Mouse (Mus musculus) brain, embryonic 14.5 days (tissue): ENCODE measurements around the gene Grip2. TPM values are rescaled to one million over a fixed set of nuclear protein-coding genes. Genes with fewer than 3 reads are reported as not detected.

Source experiments
- DNase-seq: peaks from one replicate; pipeline ENCODE4 v3.0.0-alpha.2; 2011; ENCODE audit warnings: low read depth
- CTCF ChIP-seq: fragments of 200-500 bp; IDR thresholded peaks from 2 replicates; pipeline ENCODE4 v1.5.1; 2012; ENCODE audit warnings: inconsistent platforms, mild to moderate bottlenecking, moderate library complexity, borderline replicate concordance; ENCODE audit not compliant: insufficient read depth, insufficient read length; ENCODE audit errors: extremely low read depth
- POLR2A ChIP-seq: fragments of 200-500 bp; IDR thresholded peaks from 2 replicates; pipeline ENCODE4 v1.6.1; 2012; ENCODE audit warnings: mild to moderate bottlenecking, inconsistent platforms, borderline replicate concordance; ENCODE audit not compliant: poor library complexity, insufficient read depth, insufficient read length, severe bottlenecking; ENCODE audit errors: extremely low read depth
- polyA plus RNA-seq: library from polyadenylated mRNA; depleted of rRNA; stranded (reverse); fragments of >200 nt; gene quantifications from 2 replicates; pipeline ENCODE4 v1.2.3, GENCODE M21; 2012

Grip2 gene
- polyA plus RNA-seq, 1 experiment = 21.0 TPM

GRCm38 (mm10) chr6:91746776-91747175, 80.3 kb downstream of the Grip2 start:
- DNase-seq = no peak
- TF ChIP-seq CTCF (no peak), POLR2A (no peak)

GRCm38 (mm10) chr6:91745947-91746582, 81.0 kb downstream of the Grip2 start:
- no peak for DNase-seq
- TF ChIP-seq CTCF (no peak), POLR2A (no peak)

DNA sequence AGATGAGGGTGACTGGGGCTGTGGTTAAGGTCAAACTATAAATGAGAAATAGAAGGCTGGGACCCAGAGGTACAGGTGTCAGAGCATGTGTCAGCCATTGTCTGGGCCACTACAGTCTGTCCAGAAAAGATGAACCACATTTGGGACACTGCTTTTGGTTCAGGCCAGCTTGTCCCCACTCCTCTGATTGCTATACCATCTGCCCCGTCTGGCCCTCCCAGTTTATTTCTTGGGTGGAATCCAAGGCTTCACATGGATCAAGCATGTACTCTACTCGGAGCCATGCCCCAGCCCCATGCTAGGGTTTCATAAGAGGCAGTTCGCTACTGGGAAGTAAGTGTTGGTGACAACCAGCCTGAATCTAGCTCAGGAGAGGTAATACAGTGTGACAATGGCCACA, 81.8 kb downstream of the Grip2 start:
- no peak for DNase-seq
- TF ChIP-seq POLR2A (no peak), CTCF (no peak)

GRCm38 (mm10) chr6:91743886-91744285, 83.2 kb downstream of the Grip2 start:
- DNase-seq = no peak
- no peak for TF ChIP-seq POLR2A
- no peak for TF ChIP-seq CTCF

DNA sequence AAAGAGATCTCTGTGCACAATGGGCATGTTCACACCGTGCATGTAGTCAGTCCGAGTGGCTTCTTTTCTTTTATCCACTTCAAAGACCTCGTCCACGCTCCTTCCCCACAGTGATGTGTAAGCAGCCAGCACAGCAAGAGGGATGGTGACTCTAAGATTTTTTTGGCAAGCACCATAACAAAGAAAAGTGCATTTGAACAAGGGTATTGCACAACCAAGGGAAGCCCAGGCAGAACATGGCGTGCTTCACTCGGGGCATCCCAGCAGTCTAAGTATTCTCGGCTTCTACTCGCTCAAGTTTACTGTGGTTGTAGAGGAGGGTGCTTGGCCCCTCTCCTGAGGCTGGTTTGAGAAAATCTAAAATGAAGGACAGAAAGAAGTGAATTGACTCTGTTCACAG, 84.1 kb downstream of the Grip2 start:
- DNase-seq = no peak
- TF ChIP-seq CTCF (no peak), POLR2A (no peak)

DNA sequence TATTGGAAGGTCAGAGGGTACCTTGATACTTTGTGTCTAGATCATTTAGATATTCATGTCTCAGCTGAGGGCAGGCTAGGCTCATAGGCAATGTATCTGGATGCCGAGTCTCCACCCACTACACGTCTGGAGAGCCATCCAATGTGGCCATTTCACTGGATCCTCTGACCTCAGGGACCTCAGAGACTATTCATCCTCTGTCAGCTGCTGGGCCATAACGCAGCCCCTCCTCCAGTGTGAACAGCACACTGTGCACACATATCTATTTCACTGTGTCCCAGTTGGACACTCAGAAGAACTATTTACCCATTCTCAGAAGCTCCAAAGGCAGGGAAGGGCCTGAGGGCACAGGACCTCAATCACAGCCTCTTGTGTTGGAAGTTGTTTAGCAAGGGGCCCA, 84.6 kb downstream of the Grip2 start:
- no peak for DNase-seq

GRCm38 (mm10) chr6:91741046-91741445, 86.0 kb downstream of the Grip2 start:
- peak; percentile 71 for DNase-seq
- TF ChIP-seq POLR2A = no peak
- TF ChIP-seq CTCF = peak; percentile 99

More for the DNA sequence above, 84.6 kb downstream of the Grip2 start:
- no peak for TF ChIP-seq POLR2A
- TF ChIP-seq CTCF = no peak

DNA sequence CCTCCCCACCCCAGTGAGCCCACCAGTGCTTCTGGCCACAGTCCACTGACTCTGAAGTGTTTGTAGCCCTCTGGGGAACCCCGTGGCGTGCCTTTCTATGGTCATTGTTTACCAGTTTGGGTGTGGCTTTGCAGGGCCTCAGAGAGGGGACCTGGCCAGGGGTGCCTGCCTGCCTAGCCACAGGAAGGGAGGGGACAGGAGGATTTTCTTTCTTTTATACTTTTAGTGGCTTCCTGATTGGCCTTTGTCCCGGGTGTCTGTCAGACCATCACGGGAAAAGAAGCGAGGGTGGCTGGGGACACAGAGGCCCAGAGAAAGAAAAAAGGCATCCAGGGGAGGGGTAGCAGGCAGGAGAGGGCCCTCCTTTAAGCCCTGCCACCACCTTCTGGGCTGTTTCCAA, 89.0 kb downstream of the Grip2 start:
- DNase-seq = no peak
- TF ChIP-seq POLR2A = no peak
- no peak for TF ChIP-seq CTCF

DNA sequence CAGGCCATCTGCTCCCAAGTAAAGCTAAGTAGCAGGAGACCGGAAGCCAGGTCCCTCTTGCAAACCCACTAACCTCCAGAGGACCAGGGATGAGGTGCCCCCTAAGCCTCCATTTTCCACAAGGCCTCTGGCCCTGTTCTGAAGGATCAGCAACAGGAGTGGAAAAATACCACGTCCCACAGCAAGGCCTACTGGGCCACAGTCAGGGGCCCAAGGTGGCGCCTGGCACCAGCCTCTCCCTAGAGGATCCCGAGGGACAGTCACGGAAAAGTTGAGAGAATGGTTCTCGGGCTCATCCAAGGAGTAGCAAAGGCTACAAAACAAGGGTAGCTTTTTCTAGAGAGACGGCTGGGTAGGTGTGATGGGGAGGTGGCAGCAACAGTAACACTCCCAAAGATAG, 89.6 kb downstream of the Grip2 start:
- DNase-seq = no peak
- TF ChIP-seq CTCF (no peak), POLR2A (no peak)

GRCm38 (mm10) chr6:91736471-91736870, 90.6 kb downstream of the Grip2 start:
- peak; percentile 34 for DNase-seq
- TF ChIP-seq CTCF = no peak
- TF ChIP-seq POLR2A = no peak

- peak; percentile 96 for DNase-seq
- TF ChIP-seq CTCF (no peak), POLR2A (no peak)
Observed at GRCm38 (mm10) chr6:91732138-91732537, 94.9 kb downstream of the Grip2 start.

DNA sequence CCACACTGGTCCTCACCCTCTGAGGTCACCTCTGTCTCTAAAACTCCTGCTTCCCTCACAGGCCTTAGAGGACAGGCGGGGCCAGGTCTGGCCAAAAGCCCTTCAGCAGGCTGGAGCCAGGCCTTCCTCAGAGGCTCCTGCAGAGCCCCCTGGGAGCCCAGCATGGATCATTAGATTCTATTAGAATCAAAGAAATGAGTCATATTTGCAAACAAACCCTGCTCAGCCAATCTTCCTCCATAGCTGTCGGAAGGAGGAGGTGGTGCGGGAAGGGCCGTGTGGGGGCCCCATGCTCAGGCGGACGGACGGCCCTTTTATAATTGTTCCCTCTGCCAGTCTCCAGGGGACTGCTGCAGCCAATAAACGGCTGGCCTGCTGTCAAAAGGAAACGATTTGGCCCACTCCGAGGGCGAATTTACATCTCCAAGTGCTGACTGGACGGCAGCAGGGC, 97.3 kb downstream of the Grip2 start:
- TF ChIP-seq POLR2A (no peak), CTCF (no peak)
- DNase-seq = peak; percentile 95
